Mouse (Mus musculus) ES-E14 (cell line): ENCODE data around the gene Sf3b3. TPM values are rescaled to one million over a fixed set of nuclear protein-coding genes. Genes with fewer than 3 reads are reported as not detected.

Experiments used
- DNase-seq: peaks from one replicate; pipeline ENCODE4 v3.0.0-alpha.2; 2013; ENCODE audit warnings: low read depth, low spot score
- H3K27ac ChIP-seq: 2 replicates; pipeline ENCODE4 v1.5.1; 2012; ENCODE audit warnings: low read depth, mild to moderate bottlenecking, low read length, moderate library complexity, mixed read lengths; ENCODE audit not compliant: poor library complexity, insufficient read depth, severe bottlenecking
- H3K36me3 ChIP-seq: 2 replicates; pipeline ENCODE4 v1.6.1; 2012; ENCODE audit warnings: mild to moderate bottlenecking, low read length, moderate library complexity, mixed read lengths; ENCODE audit not compliant: control insufficient read depth, poor library complexity, insufficient read depth, severe bottlenecking
- H3K4me1 ChIP-seq, 2 experiments: fragments of 150-350 bp in 1 of 2; sonication (generic) in 1 of 2; 2 replicates each; pipeline ENCODE4 v1.6.1; 2012; ENCODE audit warnings: low read length in 2 of 2, mild to moderate bottlenecking in 1 of 2, mixed read lengths in 1 of 2; ENCODE audit not compliant: control insufficient read depth in 2 of 2, insufficient read depth in 2 of 2, poor library complexity in 1 of 2
- H3K4me3 ChIP-seq, 2 experiments: fragments of 150-350 bp in 1 of 2; sonication (generic) in 1 of 2; 2 replicates each; pipeline ENCODE4 v1.5.1; 2012; ENCODE audit warnings: low read length in 2 of 2, low read depth in 1 of 2, mild to moderate bottlenecking in 1 of 2, mixed read lengths in 1 of 2; ENCODE audit not compliant: insufficient read depth in 1 of 2, poor library complexity in 1 of 2, severe bottlenecking in 1 of 2
- H3K9ac ChIP-seq: 2 replicates; pipeline ENCODE4 v1.6.1; 2012; ENCODE audit warnings: low read depth, mild to moderate bottlenecking, low read length, mixed read lengths; ENCODE audit not compliant: poor library complexity, insufficient read depth, severe bottlenecking
- H3K9me3 ChIP-seq: fragments of 150-350 bp; sonication (generic); 2 replicates; pipeline ENCODE4 v1.6.1; 2012; ENCODE audit warnings: low read depth, mild to moderate bottlenecking, low read length; ENCODE audit not compliant: control insufficient read depth, insufficient read depth
- CHD2 ChIP-seq: IDR thresholded peaks from 2 replicates; pipeline ENCODE4 v1.6.1; 2014; ENCODE audit warnings: mild to moderate bottlenecking, low read depth, low read length, inconsistent platforms
- HCFC1 ChIP-seq: IDR thresholded peaks from 2 replicates; pipeline ENCODE4 v1.6.1; 2012; ENCODE audit warnings: low read length, inconsistent platforms, borderline replicate concordance; ENCODE audit not compliant: insufficient read depth
- MAFK ChIP-seq: IDR thresholded peaks from 2 replicates; pipeline ENCODE4 v1.6.1; 2014; ENCODE audit warnings: mild to moderate bottlenecking, low read depth, low read length, inconsistent platforms; ENCODE audit not compliant: insufficient read depth
- ZC3H11A ChIP-seq: IDR thresholded peaks from 2 replicates; pipeline ENCODE4 v1.6.1; 2012; ENCODE audit warnings: low read depth, mild to moderate bottlenecking, inconsistent platforms, low read length, borderline replicate concordance
- ZNF384 ChIP-seq: IDR thresholded peaks from 2 replicates; pipeline ENCODE4 v1.6.1; 2012; ENCODE audit warnings: low read depth, low read length, inconsistent platforms
- in situ Hi-C, 2 experiments: fragments of 600-800 bp; cut with MboI; formaldehyde crosslinking; loops; one replicate each; pipeline ENCODE4 v1.15.1; 2025; ENCODE audit warnings: low sequenced_read_pairs in 2 of 2, inconsistent platforms in 1 of 2; ENCODE audit not compliant: unreplicated experiment in 2 of 2
- total RNA-seq: library from RNA; depleted of rRNA; stranded (reverse); fragments of 300-350 nt; gene quantifications from 2 replicates; pipeline ENCODE4 v1.2.3, GENCODE M21; 2012

The Sf3b3 gene
- total RNA-seq, 1 experiment: 210 TPM

DNA sequence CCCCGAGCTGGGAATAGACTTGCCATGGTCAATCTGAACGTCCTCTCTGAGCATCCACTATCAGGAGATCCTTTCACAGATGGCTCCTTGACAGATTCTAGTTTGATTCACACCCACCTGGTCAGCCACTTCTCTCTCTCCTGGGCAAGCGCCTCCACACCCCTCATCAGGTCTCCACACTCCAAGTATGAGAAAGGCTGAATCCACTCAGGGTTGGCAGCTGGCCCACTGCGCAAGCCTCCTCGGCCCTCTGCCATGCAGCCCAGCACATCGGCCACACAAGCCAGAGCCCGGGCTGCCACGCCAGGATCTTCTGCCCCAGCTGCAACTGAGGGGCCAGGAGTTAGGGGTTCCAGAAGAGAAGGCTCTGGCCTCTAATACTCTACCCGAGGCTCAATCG lies 41.0 kb upstream of the Sf3b3 start:
- Histone ChIP-seq H3K9me3 (no peaks in the 10 kb centered on the region), H3K27ac (no peak overlapping the region), H3K9ac (peak overlapping the region; percentile 19; the same call in 1 of the 2 replicates), H3K4me3 (peak overlapping the region in 1 of 2 experiments; percentile 27; a peak in 1 of 4 replicates), H3K36me3 (peaks cover 11% of the 10 kb centered on the region), H3K4me1 (peaks cover 0 to 9% of the 10 kb centered on the region in 2 experiments; a peak in 2 of 4 replicates)
- no peak for DNase-seq
- TF ChIP-seq HCFC1 (no peak), CHD2 (no peak), ZC3H11A (no peak), MAFK (no peak), ZNF384 (no peak)
- in situ Hi-C loops: no loop called here

DNA sequence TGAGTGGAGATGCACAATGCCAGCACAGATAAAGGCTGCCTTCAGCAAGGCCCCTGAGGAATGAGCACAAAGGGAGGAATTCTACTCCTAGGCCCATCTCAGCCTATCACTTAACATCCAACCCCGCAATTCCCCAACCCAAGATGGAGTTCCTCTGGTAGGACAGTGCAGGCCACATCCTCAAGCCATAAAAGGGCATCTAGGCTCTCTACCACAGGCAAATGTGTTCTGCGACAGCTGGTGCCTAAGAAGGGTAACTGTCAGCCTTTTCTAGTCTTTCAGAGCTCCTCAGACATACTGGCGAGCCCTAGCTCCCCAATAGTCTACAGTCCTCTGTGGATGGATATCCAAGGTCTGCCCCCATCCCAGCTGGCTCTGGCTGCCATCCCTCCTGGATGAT lies 40.0 kb upstream of the Sf3b3 start:
- H3K36me3 ChIP-seq: peaks cover 19% of the 10 kb centered on the region

DNA sequence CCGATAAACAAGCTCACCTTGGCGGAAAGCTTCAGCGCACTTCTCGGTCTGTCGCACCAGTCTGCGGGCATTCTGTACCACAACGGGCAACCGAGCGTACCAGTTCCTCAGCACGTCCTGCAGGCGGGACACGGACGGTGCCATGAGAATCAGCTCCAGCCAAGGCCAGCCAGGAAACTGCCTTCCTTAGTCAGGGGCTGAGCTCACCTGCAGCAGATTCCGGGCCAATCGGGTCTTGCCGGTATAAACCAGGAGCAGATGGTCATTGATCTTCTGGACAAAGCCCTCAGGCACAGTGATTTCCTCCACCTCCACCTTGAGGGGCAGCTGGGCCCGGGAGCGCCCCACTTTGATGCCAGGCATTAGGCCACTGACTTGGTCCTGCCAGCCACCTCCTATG lies 37.2 kb upstream of the Sf3b3 start:
- Histone ChIP-seq H3K36me3 (peaks cover 40% of the 10 kb centered on the region), H3K27ac (no peak overlapping the region), H3K4me3 (peak overlapping the region in 1 of 2 experiments; percentile 24; a peak in 1 of 4 replicates), H3K4me1 (peaks cover 0 to 6% of the 10 kb centered on the region in 2 experiments; a peak in 2 of 4 replicates), H3K9ac (no peak overlapping the region), H3K9me3 (no peaks in the 10 kb centered on the region)
- TF ChIP-seq HCFC1: no peak
- in situ Hi-C loops: no loop called here
- no peak for DNase-seq

More for the DNA sequence above, 40.0 kb upstream of the Sf3b3 start:
- Histone ChIP-seq H3K4me1 (peaks cover 0 to 9% of the 10 kb centered on the region in 2 experiments; a peak in 2 of 4 replicates), H3K4me3 (peak overlapping the region; percentile 27 to 53; a peak in 3 of 4 replicates), H3K9ac (peak overlapping the region; percentile 19; the same call in 1 of the 2 replicates), H3K9me3 (no peaks in the 10 kb centered on the region), H3K27ac (no peak overlapping the region)
- DNase-seq: no peak
- TF ChIP-seq ZNF384: no peak
- TF ChIP-seq ZC3H11A: no peak
- no peak for TF ChIP-seq CHD2
- no peak for TF ChIP-seq MAFK
- no peak for TF ChIP-seq HCFC1
- in situ Hi-C loops: no loop called here

DNA sequence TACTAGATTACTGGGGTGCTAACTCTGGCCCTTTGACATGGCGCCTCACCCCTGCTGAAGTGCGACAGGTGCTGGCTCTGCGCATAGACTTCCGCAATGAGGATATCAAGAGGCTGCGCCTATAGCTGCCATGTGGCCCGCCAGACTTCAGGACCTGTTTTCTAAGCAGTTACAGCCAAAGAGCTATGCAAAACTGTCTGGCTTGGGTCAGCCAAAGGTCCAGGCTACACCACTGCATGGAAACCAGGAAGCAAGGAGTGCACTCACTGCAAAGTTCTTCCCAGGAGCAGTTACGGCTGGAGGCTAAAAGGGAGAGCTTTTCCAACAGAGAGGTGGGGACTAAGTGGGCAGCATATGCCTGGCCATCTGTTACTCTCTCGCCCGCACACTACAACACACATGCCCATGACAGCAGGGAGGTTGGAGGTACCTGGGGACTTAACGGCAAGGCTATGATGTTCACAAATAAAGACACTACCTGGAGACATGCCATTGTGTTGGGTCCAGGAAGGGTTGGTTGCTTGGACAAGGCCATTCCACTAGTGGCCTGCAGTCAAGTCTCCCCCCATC lies 35.2 kb upstream of the Sf3b3 start:
- no peak for DNase-seq
- Histone ChIP-seq H3K9me3 (no peaks in the 10 kb centered on the region), H3K9ac (no peak overlapping the region), H3K4me3 (no peak overlapping the region), H3K4me1 (no peaks in the 10 kb centered on the region), H3K27ac (no peak overlapping the region), H3K36me3 (peaks cover 41% of the 10 kb centered on the region)
- in situ Hi-C loops: no loop called here
- no peak for TF ChIP-seq MAFK
- no peak for TF ChIP-seq ZC3H11A
- no peak for TF ChIP-seq HCFC1
- no peak for TF ChIP-seq ZNF384
- no peak for TF ChIP-seq CHD2

DNA sequence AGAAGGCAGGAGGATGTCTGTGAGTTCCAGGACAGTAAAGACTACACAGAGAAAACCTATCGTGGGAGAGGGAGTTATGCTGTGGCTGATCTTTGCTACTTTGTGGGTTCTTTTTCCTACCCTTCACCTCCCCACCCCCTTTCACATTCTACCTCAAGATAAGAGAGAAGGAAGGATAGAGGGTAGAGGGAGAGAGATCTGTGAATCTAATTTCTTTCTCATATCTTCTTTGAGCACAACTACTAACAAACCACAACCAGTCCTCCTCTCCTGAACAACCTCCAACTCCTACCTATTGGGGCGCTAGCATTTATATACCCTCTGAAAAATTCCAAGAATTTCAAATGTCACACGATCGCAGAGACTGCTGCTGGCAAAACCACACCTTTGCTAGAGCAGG lies 31.3 kb upstream of the Sf3b3 start:
- no peak for DNase-seq
- Histone ChIP-seq H3K36me3 (peaks cover 43% of the 10 kb centered on the region), H3K9ac (no peak overlapping the region), H3K9me3 (no peaks in the 10 kb centered on the region), H3K4me3 (no peak overlapping the region), H3K27ac (no peak overlapping the region), H3K4me1 (no peaks in the 10 kb centered on the region)
- in situ Hi-C loops: no loop called here
- TF ChIP-seq HCFC1 (no peak), ZNF384 (no peak), MAFK (no peak), CHD2 (no peak), ZC3H11A (no peak)
